Mouse (Mus musculus): ENCODE results near the gene Srxn1. TPM values are rescaled to one million over a fixed set of nuclear protein-coding genes. Genes with fewer than 3 reads are reported as not detected.

Gene Srxn1
- polyA plus RNA-seq (2012; rRNA removed), result 9.6 and 11.0 TPM in 2 replicates

GRCm38 (mm10) chr2:152105318-152106224 lies at the start of gene Srxn1:
Srxn1 (plus strand) TSS chr2:152105516.

GRCm38 (mm10) chr2:152080685-152081541 lies 24.4 kb upstream of the Srxn1 start, which contains the start of gene Scrt2:
Scrt2 (plus strand) TSS chr2:152081529.

GRCm38 (mm10) chr2:152143279-152144157 lies 38.2 kb downstream of the Srxn1 start, which contains the start of gene Tcf15:
Tcf15 (plus strand) TSS chr2:152143561.

Other genes starting within 250 kb of the Srxn1 start
- gene Angpt4, start 194.3 kb upstream of the Srxn1 start, polyA plus RNA-seq (2012; rRNA removed), result 0.16 and 0.51 TPM in 2 replicates
- gene Fam110a, start 125.3 kb upstream of the Srxn1 start, polyA plus RNA-seq (2012; rRNA removed), result 34.8 and 38.7 TPM in 2 replicates
- gene Slc52a3, start 109.0 kb upstream of the Srxn1 start, polyA plus RNA-seq (2012; rRNA removed), result 0.50 and 1.2 TPM in 2 replicates
- gene Scrt2, start 24.0 kb upstream of the Srxn1 start, polyA plus RNA-seq (2012; rRNA removed), result 31.7 and 35.4 TPM in 2 replicates
- 4.7 and 14.1 TPM in 2 replicates for gene Tcf15, start 38.0 kb downstream of the Srxn1 start, polyA plus RNA-seq (2012; rRNA removed)
- 81.5 and 106 TPM in 2 replicates for gene Csnk2a1, start 121.3 kb downstream of the Srxn1 start, polyA plus RNA-seq (2012; rRNA removed)
- gene Tbc1d20, start 188.3 kb downstream of the Srxn1 start, polyA plus RNA-seq (2012; rRNA removed), result 27.5 and 39.2 TPM in 2 replicates
- gene Rbck1, start 227.1 kb downstream of the Srxn1 start, polyA plus RNA-seq (2012; rRNA removed), result 145 and 183 TPM in 2 replicates
- gene Trib3, start 238.5 kb downstream of the Srxn1 start, polyA plus RNA-seq (2012; rRNA removed), result 1.2 and 1.3 TPM in 2 replicates